ENCODE assay signal across 8 mouse cellular contexts in genomic region chr7:16892352-16892730, GRCm38 (mm10). TPM values are rescaled to one million over a fixed set of nuclear protein-coding genes. Genes with fewer than 3 reads are reported as not detected.
DNase-seq lines count a peak whose midpoint lies in the region; ATAC-seq and TF ChIP-seq lines count a peak whose summit lies in the region.

No protein-coding gene starts in this region.

- no peaks in the 10 kb centered on the region for H3K9me3 ChIP-seq in heart, embryonic 11.5 days (replicated peaks; ENCODE audit: control insufficient read depth, low read length)
- no peaks in the 10 kb centered on the region for H3K9me3 ChIP-seq in forebrain, embryonic 13.5 days (replicated peaks)
- H3K9me3 ChIP-seq in liver, embryonic 14.5 days (ENCODE audit: control insufficient read depth, low read length), result no peaks in the 10 kb centered on the region

- H3K9ac ChIP-seq in heart, embryonic 11.5 days (ENCODE audit: low read depth, low read length), result no peak overlapping the region
- no peak overlapping the region for H3K9ac ChIP-seq in forebrain, embryonic 13.5 days
- no peak overlapping the region for H3K9ac ChIP-seq in liver, embryonic 14.5 days (replicated peaks)

- H3K4me3 ChIP-seq in heart, embryonic 11.5 days (ENCODE audit: low read depth, low read length), result peak overlapping the region; percentile 29
- H3K4me3 ChIP-seq in forebrain, embryonic 13.5 days, result peak overlapping the region; percentile 38
- H3K4me3 ChIP-seq in liver, embryonic 14.5 days (ENCODE audit: insufficient read depth in 1 of 2, low read depth in 2 of 2, low read length in 2 of 2), result no peak overlapping the region

- no peak overlapping the region for H3K27ac ChIP-seq in heart, embryonic 11.5 days (ENCODE audit: low read depth, low read length)
- H3K27ac ChIP-seq in forebrain, embryonic 13.5 days, result no peak overlapping the region
- H3K27ac ChIP-seq in liver, embryonic 14.5 days, result no peak overlapping the region

- DNase-seq in heart, postnatal 14 days, result no peak
- no peak for DNase-seq in liver, embryonic 14.5 days (ENCODE audit: low read depth in 3 of 3, low spot score in 3 of 3)
- DNase-seq in MN1 (ENCODE audit: low spot score), result no peak
- no peak for DNase-seq in right cerebral cortex, postnatal 25 days
- no peak for DNase-seq in retina, postnatal 1 day

- TF ChIP-seq EP300 in liver, embryonic 14.5 days (IDR thresholded peaks at IDR 0.05; ENCODE audit: low read depth), result no peak

- intact Hi-C loops in heart, postnatal 14 days (cut with DNase I), result loop anchor here (2.0 kb wide), 1 partner anchor 80 kb away; no protein-coding TSS in a partner anchor

- no peak for TF ChIP-seq CTCF in liver, embryonic 14.5 days (IDR thresholded peaks at IDR 0.05; ENCODE audit: low read depth)

- ATAC-seq in heart, embryonic 11.5 days (replicated peaks; ENCODE audit: insufficient number of reproducible peaks, low FRiP score, low TSS enrichment), result no peak
- peak; percentile 8 for ATAC-seq in CD4-positive, CD25-positive, alpha-beta regulatory T cell, adult 4 months
- ATAC-seq in forebrain, embryonic 13.5 days, result peak; percentile 1; the same call in 1 of the 2 replicates
- no peak for ATAC-seq in liver, embryonic 14.5 days (ENCODE audit: insufficient read depth)

- H3K4me1 ChIP-seq in heart, embryonic 11.5 days (ENCODE audit: control insufficient read depth, insufficient read depth, low read length), result peaks cover 20% of the 10 kb centered on the region
- peaks cover 42% of the 10 kb centered on the region for H3K4me1 ChIP-seq in forebrain, embryonic 13.5 days
- H3K4me1 ChIP-seq in liver, embryonic 14.5 days (replicated peaks; ENCODE audit: control insufficient read depth in 2 of 2, insufficient read depth in 2 of 2, low read length in 1 of 2), result peaks cover 10 to 11% of the 10 kb centered on the region in 2 experiments

- H3K27me3 ChIP-seq in heart, embryonic 11.5 days (ENCODE audit: control insufficient read depth, insufficient read depth, low read length), result peaks cover 33% of the 10 kb centered on the region
- peaks cover 43% of the 10 kb centered on the region for H3K27me3 ChIP-seq in forebrain, embryonic 13.5 days
- H3K27me3 ChIP-seq in liver, embryonic 14.5 days (ENCODE audit: control insufficient read depth, insufficient read depth, low read length), result peaks cover 46% of the 10 kb centered on the region

- peak overlapping the region; percentile 65 for H3K4me2 ChIP-seq in heart, embryonic 11.5 days
- peak overlapping the region; percentile 65 for H3K4me2 ChIP-seq in forebrain, embryonic 13.5 days
- peak overlapping the region; percentile 70; the same call in 1 of the 2 replicates for H3K4me2 ChIP-seq in liver, embryonic 14.5 days (ENCODE audit: low read depth)

- peaks cover 6% of the 10 kb centered on the region for H3K36me3 ChIP-seq in heart, embryonic 11.5 days (ENCODE audit: control insufficient read depth, insufficient read depth, low read length)
- H3K36me3 ChIP-seq in forebrain, embryonic 13.5 days (ENCODE audit: poor library complexity, severe bottlenecking), result peaks cover 3% of the 10 kb centered on the region; the same call in 1 of the 2 replicates
- H3K36me3 ChIP-seq in liver, embryonic 14.5 days (replicated peaks; ENCODE audit: control insufficient read depth, insufficient read depth, low read depth), result no peaks in the 10 kb centered on the region

- WGBS in heart, embryonic 11.5 days (ENCODE audit: insufficient replicate concordance), result 41% methylated on average over 9 of the region's 9 CpGs
- 48% methylated on average over 9 of the region's 9 CpGs for WGBS in forebrain, embryonic 13.5 days
- 32% methylated on average over 9 of the region's 9 CpGs for WGBS in liver, embryonic 14.5 days (ENCODE audit: insufficient replicate concordance)

RNA-seq across cellular contexts. Expression of gene Gng8, which starts 0.8 kb away (rescaled TPM):
- polyA plus RNA-seq in heart, embryonic 11.5 days (2014; fragmentation: Nextera tagmentation; extraction: Ambion mirVana), result 3.5 and 4.2 TPM in 2 replicates
- under 1 TPM; 0.81 to 0.98 TPM for total RNA-seq in heart, postnatal 14 days (2021)
- not detected for polyA plus RNA-seq in CD4-positive, CD25-positive, alpha-beta regulatory T cell, adult 4 months (2017; shearing (Covaris generic))
- 9.2 and 18.2 TPM in 2 replicates for polyA plus RNA-seq in forebrain, embryonic 13.5 days (2015; fragmentation: Nextera tagmentation; extraction: Ambion mirVana)
- 0.44 and 0.47 TPM in 2 replicates for polyA plus RNA-seq in liver, embryonic 14.5 days (2012; rRNA removed)
- polyA plus RNA-seq in liver, embryonic 14.5 days (2014; fragmentation: Nextera tagmentation; extraction: Ambion mirVana), result not detected in 2 replicates

RNA-seq across cellular contexts. Expression of gene Ptgir, which starts 13.9 kb away (rescaled TPM):
- polyA plus RNA-seq in heart, embryonic 11.5 days (2014; fragmentation: Nextera tagmentation; extraction: Ambion mirVana), result 0.19 and 0.34 TPM in 2 replicates
- total RNA-seq in heart, postnatal 14 days (2021), result 1 to 10 TPM; 1.4 to 1.6 TPM
- 10 to 100 TPM in 1 of 2 experiments, 1 to 10 TPM in 1; 7.9 to 10.2 TPM for polyA plus RNA-seq in CD4-positive, CD25-positive, alpha-beta regulatory T cell, adult 4 months (2017; shearing (Covaris generic))
- 0.14 and 0.37 TPM in 2 replicates for polyA plus RNA-seq in forebrain, embryonic 13.5 days (2015; fragmentation: Nextera tagmentation; extraction: Ambion mirVana)
- 0.84 and 0.87 TPM in 2 replicates for polyA plus RNA-seq in liver, embryonic 14.5 days (2012; rRNA removed)
- 0.88 and 1.2 TPM in 2 replicates for polyA plus RNA-seq in liver, embryonic 14.5 days (2014; fragmentation: Nextera tagmentation; extraction: Ambion mirVana)

RNA-seq across cellular contexts. Expression of gene Dact3, which starts 17.2 kb away (rescaled TPM):
- polyA plus RNA-seq in heart, embryonic 11.5 days (2014; fragmentation: Nextera tagmentation; extraction: Ambion mirVana), result 9.5 and 10.6 TPM in 2 replicates
- 10 to 100 TPM; 18.6 to 19.0 TPM for total RNA-seq in heart, postnatal 14 days (2021)
- not detected for polyA plus RNA-seq in CD4-positive, CD25-positive, alpha-beta regulatory T cell, adult 4 months (2017; shearing (Covaris generic))
- 2.0 and 2.3 TPM in 2 replicates for polyA plus RNA-seq in forebrain, embryonic 13.5 days (2015; fragmentation: Nextera tagmentation; extraction: Ambion mirVana)
- polyA plus RNA-seq in liver, embryonic 14.5 days (2012; rRNA removed), result 0.68 and 0.92 TPM in 2 replicates
- 0.09 and 0.14 TPM in 2 replicates for polyA plus RNA-seq in liver, embryonic 14.5 days (2014; fragmentation: Nextera tagmentation; extraction: Ambion mirVana)

RNA-seq across cellular contexts. Expression of gene Calm3, which starts 31.6 kb away (rescaled TPM):
- polyA plus RNA-seq in heart, embryonic 11.5 days (2014; fragmentation: Nextera tagmentation; extraction: Ambion mirVana), result 150 and 156 TPM in 2 replicates
- 100 to 1,000 TPM; 228 to 250 TPM for total RNA-seq in heart, postnatal 14 days (2021)
- polyA plus RNA-seq in CD4-positive, CD25-positive, alpha-beta regulatory T cell, adult 4 months (2017; shearing (Covaris generic)), result 100 to 1,000 TPM in 1 of 2 experiments, 10 to 100 TPM in 1; 48.5 to 103 TPM
- 271 and 296 TPM in 2 replicates for polyA plus RNA-seq in forebrain, embryonic 13.5 days (2015; fragmentation: Nextera tagmentation; extraction: Ambion mirVana)
- 72.2 and 90.3 TPM in 2 replicates for polyA plus RNA-seq in liver, embryonic 14.5 days (2012; rRNA removed)
- 115 and 122 TPM in 2 replicates for polyA plus RNA-seq in liver, embryonic 14.5 days (2014; fragmentation: Nextera tagmentation; extraction: Ambion mirVana)

RNA-seq across cellular contexts. Expression of gene Prkd2, which starts 49.6 kb away (rescaled TPM):
- 10.8 and 11.6 TPM in 2 replicates for polyA plus RNA-seq in heart, embryonic 11.5 days (2014; fragmentation: Nextera tagmentation; extraction: Ambion mirVana)
- 10 to 100 TPM; 35.3 to 35.9 TPM for total RNA-seq in heart, postnatal 14 days (2021)
- polyA plus RNA-seq in CD4-positive, CD25-positive, alpha-beta regulatory T cell, adult 4 months (2017; shearing (Covaris generic)), result 10 to 100 TPM; 57.3 to 60.0 TPM
- polyA plus RNA-seq in forebrain, embryonic 13.5 days (2015; fragmentation: Nextera tagmentation; extraction: Ambion mirVana), result 7.7 and 8.3 TPM in 2 replicates
- 2.5 and 3.2 TPM in 2 replicates for polyA plus RNA-seq in liver, embryonic 14.5 days (2012; rRNA removed)
- 1.8 and 2.2 TPM in 2 replicates for polyA plus RNA-seq in liver, embryonic 14.5 days (2014; fragmentation: Nextera tagmentation; extraction: Ambion mirVana)

Comparison
In these comparisons a context has a peak if more than half of its experiments do, and no peak if none do; other contexts are left out.
1. ATAC-seq: peak in CD4-positive, CD25-positive, alpha-beta regulatory T cell, adult 4 months (single experiment) and forebrain, embryonic 13.5 days (single experiment); none in heart, embryonic 11.5 days (single experiment) and liver, embryonic 14.5 days (single experiment).
2. H3K4me3 ChIP-seq: peak in heart, embryonic 11.5 days (single experiment) and forebrain, embryonic 13.5 days (single experiment); none in liver, embryonic 14.5 days (0 of 2).
3. Peak in every context shown above with its lines, with median percentiles within 50 percentile points of each other: H3K4me2 ChIP-seq.